Mouse (Mus musculus): ENCODE results near the gene Uhrf1bp1.

The Uhrf1bp1 gene

DNA sequence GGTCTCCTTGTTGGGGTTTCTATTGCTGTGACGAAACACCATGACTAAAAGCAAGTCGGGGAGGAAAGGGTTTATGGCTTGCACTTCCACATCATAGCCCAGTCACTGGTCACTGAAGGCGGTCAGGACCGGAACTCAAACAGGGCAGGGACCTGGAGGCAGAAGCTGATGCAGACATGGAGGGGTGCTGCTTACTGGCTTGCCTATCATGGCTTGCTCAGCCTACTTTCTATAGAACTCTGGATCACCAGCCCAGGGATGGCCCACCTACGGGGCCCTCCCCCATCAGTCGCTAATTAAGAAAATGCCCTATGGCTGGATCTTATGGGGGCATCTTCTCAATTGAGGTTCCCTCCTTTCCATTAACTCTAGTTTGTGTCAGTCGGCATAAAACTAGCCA is 55.1 kb downstream of the Uhrf1bp1 start:
- no peak for DNase-seq

DNA sequence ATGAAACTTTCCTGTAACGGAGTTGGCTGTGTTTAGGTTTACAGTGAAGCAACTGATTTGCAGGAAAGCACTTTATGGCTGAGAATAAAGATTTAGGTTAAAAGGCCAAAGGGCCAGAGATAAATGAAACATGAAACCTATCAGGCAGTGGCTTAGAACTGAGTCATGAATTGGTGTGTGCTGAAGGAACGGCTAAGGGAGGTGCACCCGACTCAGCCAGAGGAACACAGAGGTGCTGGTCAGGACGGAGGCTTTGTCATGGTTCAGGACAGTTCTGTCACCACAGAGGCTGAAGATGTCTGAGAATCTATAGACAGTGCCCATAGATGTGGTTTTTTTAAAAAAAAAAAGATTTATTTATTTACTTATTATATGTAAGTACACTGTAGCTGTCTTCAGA is 58.5 kb downstream of the Uhrf1bp1 start:
- no peak for DNase-seq

DNA sequence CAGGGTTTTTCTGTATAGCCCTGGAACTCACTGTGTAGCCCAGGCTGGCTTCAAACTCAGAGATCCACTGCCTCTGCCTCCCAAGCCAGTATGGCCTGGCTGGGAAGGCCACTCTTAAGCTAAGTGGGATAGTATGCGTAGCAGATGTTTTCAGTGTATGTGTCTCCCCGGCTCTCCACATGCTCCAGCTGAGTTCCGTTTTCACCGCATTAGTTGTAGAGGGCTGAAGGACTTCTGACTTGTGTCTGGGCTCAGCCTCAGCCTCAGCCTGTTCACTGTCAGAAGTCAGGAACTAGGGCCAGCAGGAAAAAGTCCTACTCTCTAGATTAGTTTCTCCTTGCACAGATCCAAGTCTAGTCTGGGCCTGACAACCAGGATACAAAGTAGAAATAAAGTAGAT is 60.1 kb downstream of the Uhrf1bp1 start:
- DNase-seq = peak in 1 of 2 experiments; percentile 36

DNA sequence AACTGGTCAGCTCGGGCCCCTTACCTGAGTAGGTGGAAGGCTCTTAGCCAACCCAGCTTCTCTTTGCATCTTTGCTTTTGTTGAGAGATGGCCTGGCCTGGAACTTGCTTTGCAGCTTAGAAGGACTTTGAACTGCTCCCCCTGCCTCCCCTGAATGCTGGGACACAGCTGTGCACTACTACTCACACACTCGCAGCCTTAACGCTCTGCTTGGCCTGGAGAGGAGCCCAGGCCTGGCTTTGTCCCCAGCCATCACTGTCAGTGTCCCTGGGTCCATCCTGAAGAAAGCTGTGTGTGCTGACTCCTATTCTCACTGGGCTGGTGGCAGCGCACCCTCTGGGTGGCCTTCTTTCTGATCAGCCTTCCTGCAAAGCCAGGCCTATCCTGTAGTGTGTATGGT is 64.4 kb downstream of the Uhrf1bp1 start:
- no peak for DNase-seq

DNA sequence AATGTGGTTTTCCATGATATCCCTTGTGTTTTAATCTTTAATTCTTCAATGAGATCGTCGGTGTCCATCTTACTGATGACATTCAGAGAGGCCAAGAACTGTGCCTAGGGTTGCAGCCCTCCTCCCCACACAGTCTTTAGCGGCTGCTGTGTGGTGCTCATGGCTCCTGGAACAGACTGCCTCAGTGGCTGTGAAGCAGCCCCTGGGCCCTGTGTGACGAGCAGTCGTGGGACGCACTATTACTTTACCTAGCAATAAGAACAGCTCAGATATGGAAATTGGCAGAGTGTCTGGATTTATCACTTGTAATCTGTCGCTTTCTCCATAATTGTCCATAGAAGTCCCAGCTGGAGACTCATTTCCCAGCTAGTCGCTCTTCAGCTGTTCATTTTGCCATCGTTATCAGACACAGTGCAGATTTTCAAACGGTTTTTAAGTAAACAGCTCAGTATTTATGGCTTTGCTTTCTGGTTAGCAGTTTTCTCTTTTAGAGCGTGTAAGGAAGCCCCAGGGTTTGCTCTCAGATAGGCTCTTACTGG is 66.0 kb downstream of the Uhrf1bp1 start:
- no peak for DNase-seq

DNA sequence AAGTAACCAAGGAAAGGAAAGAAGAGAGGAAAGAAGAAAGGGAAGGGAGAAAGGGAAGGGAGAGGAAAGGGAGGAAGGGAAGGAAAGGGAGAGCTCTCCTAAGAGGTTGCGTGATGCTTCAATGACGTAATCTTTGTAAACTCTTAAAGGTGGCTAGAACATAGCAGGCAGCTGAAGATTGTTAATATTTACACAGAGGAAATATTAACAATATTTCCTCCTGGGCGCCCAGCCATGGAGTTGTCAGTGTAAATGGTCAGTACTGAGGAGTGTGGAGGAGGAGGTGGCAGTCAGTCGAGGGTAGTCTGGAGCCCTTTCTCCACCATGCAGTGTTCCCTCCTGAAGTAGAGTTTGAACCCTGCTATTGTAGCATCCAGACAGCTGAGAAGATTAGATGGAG is 68.8 kb downstream of the Uhrf1bp1 start:
- peak; percentile 80 to 90 for DNase-seq

DNA sequence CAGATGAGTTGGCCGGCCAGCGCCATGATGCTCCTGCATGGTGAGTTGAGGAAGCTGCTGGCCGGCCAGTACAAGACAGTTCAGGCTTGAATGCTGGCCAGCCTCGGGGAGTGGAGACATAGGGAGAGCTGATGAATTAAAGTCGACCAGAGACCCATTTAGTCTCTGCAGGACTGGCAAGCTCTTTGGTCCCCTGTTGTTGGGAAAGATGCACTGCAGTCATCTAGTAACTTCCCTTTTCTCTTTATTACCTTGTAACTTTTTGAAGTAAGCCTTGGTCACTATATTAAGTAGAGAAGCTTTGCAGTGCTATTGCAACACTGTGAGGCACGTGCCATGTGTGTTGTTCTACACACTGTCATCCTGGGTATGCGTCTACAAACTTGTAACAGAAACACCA is 69.3 kb downstream of the Uhrf1bp1 start:
- DNase-seq = peak in 1 of 2 experiments; percentile 46

DNA sequence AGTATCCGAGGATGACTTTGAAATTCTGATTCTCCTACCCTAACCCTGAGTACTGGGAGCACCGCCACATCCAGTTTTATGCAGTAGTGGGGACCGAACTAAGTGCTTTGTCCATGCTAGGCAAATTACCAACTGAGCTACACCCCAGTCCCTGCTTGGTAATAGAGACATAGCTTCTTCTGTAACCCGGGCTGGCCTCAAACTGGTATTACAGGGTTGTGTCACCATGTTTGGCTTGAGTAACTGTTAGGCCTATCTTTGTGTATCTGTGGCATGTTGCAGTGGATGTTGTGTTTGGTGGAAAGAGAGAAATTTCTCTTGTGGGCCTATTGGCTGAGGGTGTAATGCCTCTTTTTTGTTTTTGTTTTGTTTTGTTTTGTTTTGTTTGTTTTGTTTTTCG is 74.0 kb downstream of the Uhrf1bp1 start:
- DNase-seq = no peak

DNA sequence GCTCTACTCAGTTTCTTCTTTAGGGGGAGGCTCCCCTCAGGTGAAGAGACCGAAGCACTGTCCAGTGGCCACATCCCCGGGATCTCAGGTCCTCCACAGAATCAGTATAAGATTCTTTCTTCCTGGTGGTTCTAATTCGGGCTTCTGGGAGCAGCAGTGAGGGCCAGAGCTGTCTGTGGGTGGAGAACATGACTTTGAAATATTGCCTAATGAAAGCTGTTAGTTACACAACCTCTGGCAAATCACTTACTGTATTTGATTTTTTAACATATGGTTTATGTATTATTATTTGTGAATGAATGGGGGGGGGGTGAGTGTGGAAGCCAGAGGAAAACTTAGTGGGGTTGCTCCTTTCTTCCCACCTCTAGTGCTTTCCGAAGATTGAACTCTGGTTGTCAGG is 75.6 kb downstream of the Uhrf1bp1 start:
- no peak for DNase-seq

DNA sequence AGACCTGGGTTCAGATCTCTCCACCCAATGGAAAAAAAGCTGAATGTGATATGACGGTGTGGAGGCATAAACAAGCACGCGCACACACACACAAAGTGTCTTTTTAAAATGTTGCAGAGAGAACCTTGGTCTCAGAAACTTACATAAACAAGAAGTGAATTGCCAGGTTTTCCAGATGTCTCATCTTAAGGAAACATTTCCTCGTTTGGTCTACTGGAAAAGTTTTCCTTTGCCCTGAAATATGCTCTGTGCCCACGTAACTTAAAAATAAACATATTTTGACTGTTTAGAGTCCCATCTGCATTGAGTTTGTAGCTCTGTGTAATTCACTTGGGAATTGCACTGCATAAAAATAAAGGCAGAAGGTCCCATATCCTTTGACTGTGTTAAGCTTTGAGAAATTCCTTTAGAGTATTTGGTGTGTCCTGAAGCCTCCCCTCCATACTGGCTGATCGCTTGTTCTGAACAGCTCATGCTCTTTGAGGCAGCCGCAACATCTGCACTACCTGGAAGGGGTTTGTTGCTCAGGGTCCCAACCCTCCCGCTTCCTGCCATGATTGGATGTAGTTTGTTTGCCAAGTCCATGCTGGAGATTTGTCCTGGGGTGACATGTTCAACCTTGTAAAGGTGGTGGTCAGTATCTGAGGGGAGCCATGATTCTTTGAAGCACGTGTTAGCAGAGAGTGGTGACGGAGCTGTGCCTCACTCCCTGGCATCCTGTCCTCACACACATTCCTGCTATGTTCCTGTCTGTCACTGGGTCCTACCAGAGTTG is 78.1 kb downstream of the Uhrf1bp1 start:
- DNase-seq = no peak

DNA sequence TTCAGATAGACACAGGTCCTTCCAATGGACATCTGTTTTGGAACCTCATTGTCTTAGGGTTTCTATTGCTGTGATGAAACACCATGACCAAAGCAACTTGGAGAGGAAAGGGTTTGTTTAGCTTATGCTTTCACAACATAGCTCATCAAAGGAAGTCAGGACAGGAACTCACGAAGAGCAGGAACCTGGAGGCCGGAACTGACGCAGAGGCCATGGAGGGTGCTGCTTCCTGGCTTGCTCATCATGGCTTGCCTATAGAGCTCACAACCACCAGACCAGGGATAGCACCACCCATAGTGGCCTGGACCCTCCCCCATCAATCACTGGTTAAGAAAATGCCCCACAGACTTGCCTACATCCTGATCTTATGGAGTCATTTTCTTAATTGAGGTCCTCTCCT is 78.8 kb downstream of the Uhrf1bp1 start:
- DNase-seq = peak; percentile 35 to 57

DNA sequence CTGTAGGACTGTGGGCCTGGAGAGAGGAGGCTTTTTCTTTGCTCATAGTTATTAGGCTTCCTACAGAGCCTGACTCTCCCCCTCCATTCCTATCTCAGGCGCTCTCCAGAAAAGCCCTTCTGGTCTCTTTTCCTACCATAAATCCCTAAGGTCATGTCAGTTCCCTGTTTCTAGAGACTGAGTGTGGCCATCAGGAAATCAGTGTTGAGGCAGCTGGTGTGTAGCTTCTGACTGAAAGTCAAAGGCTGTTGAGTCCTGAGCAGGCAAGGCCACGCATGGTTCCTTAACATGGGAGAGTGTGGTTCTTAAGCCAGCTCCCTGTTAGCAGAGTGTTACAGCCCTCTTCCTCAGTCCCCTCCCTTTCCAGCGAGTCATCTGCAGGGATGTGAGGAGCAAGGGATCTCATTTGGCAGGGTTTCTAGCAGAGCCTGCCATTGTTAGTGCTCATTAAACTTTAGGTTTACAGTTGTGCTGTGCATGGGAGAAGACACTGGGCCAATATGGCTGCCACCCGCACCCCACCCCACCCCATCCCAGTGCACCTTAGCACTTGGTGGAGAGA is 80.9 kb downstream of the Uhrf1bp1 start:
- DNase-seq = no peak

DNA sequence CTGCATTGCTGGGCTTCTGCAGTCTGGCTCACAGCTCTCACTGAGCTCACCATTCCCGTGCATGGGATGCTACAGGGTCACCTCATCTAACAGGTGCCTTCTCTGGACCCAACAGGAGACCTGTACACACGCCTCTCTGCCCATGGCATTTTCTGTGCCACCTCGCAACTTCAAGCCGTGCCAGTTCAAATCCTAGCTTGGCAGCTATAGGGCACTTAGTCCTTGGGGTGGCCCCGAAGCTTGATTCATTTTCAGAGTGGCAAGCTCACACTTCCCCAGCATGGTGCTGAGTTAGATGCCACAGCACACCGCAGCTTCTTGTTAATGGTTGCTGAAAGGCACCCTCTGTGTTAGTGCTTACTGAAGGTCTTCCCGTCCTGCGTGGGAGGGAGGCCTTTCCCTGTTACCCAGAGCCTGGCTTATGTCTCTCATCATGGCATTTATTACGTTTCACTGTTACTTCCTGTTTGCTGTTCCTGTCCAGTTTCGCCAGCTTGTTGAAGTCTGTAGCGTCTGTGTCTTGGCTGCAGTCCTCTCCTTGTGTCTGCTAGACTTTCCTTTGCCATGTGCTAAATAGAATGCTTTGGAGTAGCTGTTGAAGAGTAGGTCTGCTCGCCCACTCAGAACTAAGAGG is 82.0 kb downstream of the Uhrf1bp1 start:
- peak; percentile 47 to 67 for DNase-seq

DNA sequence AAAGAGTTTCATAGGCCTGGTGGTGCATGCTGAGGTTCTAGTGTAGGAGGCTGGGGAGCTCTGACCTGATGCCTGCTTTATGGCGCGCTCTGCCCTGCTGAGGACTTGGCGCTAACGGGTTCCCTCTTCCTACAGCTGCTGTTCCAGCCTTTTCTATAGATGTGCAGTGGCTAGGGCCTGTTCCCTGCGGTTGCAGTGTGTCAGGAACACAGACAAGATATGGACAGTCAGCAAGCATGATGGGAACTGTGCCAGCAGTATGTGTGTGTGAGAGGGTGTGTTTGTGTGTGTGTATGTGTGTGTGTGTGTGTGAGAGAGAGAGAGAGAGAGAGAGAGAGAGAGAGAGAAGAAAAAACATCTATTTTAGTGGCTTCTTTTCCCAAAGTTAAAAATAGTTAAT is 82.8 kb downstream of the Uhrf1bp1 start:
- no peak for DNase-seq

DNA sequence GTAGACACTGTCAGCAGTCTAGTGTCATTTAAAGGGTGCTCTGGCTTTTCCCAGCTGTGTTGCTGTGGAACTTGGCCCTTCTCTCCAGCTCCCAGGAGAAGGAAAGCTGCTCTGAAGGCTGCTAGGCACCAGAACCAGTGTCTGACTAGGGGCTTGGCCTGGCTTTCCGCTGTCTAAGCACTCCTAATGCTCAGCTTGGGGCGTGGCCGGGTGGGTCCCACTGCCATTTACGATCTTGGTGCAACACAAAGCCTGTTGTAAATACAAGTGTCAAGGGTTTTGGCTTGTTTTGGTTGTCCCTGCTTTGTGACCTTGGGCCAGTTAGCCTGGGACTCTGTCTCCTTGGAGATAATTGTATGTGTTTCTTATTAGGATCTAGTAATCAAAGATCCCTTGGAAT is 84.1 kb downstream of the Uhrf1bp1 start:
- DNase-seq = peak; percentile 33 to 53

DNA sequence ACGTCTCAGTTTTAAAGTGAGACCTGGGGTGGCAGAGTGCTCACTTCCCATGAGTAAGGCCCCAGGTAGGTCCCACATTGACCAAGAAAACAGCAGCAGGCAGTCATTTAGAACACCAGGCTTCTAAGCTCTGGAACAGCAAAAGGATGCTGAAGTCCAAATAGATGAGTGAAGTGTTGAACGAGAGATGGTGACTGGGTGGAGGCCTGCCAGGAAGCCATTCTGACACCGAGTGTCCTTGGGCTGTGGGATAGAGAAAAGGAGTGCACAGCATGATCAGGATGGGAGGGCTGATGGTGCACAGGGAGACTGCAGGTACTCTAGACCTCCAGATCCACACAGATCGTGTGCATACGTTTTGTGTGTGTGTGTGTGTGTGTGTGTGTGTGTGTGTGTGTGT is 84.9 kb downstream of the Uhrf1bp1 start:
- no peak for DNase-seq

DNA sequence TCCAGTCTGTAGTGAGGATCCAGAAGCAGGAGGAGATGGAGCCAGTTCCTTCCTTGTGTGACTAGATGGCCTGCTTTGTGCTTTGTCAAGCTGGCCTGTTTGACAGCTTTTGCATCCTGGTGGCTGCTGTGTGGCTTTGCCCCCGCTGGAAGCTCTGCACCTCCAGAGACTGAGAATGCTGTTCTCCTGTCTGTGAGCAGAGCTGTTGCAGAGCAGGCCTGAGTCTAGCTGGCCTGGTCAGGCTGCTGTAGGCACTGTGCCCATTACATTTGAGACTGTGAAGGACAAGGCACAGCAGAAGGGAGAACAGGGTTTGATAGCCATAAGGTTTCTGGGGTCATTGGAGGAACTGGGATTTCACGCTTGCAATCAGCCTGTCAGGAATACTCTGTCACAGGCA is 85.5 kb downstream of the Uhrf1bp1 start:
- DNase-seq = no peak

DNA sequence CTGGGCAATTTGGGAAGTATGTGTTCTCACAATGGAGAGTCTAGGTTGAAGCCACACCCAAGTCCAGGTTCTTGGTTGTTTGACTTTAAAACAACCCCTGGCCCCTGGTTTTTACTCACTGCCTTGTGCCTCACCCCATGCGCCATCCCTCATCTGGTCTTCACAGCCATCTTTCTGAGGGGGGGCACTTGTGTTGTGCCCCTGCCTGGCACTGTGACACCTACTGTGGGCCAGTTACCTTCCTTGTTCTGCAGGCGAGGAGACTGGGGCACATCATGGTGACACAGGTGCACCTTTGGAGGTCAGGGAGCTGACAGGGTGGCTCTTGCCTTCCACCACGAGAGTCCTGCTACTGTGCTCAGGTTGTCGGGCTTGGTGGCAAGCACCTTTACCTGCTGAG is 85.9 kb downstream of the Uhrf1bp1 start:
- no peak for DNase-seq

DNA sequence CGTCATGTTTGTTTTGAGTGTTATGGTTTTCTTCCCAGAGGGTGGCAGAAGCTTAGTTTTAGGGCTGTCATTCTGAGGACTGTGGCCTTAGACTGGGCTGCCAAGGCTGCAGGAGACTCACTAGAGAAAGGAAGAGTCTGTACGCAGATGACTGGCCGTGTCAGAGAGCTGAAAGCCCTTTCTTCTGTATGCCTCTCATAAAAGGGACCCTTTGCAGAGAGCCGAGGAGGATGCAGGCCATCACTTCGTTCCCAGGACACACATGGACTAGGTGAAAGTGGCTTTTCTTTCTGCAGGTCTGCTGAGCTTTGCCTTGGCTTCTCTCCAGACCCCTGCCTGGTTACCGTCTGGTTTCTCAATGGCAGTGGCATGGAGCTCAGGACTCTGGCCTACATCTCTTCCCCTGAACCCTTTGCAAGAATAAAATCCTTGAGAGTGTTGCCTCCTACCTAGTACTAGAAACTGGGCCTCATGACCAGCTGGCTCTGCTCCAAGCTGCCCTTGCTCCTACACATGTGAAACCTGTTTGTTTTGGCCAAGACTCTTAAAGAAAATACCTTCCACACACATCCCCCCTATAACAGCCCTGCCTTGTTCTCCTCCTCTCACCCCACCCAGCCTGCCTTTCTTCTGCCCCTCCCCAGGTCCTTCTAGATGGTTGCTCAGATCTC is 89.4 kb downstream of the Uhrf1bp1 start:
- peak; percentile 90 to 93 for DNase-seq

DNA sequence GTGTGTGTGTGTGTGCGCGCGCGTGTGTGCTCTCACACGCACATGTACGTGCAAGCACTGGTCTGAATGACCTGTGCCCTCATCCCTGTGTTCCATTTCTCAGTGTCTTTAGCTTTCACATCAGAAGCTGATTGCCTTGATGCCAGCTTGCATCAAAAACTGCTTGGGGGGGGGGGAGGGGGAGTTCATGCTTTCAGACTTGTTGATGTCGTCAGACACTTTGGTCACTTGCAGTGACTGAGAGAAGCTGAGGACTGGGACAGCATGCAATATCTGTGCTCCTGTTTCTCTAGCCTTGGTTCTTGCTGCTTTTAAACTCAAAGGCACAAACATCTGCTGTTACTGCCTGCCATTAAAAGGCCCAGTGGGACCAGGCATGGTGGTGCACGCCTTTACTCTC is 90.1 kb downstream of the Uhrf1bp1 start:
- DNase-seq = no peak

DNA sequence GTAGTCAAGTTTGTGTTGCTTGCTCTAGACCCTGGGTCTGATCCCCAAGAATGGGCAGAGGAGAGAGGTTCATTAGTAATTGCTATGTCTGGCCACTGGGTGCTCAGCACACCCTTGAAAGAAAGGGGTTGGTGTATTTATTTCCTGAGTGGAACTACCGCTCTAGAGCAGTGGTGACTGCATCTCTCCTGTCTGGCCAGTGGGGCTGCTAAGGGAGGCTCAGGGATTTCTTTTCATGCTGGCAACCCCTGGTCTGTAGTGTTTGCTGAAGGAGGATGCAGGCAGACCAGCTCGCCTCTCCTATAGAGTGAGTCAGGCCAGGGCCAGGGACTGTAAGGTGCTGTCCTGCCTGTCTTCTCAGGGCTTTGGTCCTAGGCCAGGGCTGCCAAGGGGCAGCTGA is 90.9 kb downstream of the Uhrf1bp1 start:
- no peak for DNase-seq
